Mouse (Mus musculus) thymus, postnatal 10 days (tissue): ENCODE results near the gene Rnd3.

Experiments used
- DNase-seq, 2 experiments: peaks; one replicate each; pipeline ENCODE4 v3.0.0; 2021; ENCODE audit warnings: low spot score in 2 of 2

The Rnd3 gene

DNA sequence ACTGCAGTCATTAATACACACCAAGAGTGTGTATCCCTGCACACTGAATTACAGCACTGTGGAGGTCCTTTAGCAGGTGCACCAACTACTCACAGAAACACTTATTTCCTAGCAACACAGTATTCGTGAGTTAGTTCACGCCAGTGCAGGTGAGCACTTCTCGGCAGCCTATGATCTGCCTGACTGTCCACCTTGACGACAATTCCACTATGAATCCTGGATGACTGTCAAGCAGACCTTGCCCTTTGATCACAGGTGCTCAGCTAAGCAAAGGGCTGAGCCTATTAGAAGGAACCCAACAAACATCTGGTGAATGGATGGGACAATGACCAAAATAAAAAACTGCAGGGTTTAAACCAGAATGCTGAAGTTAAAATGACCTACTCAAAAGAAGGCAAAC lies 20.8 kb downstream of the Rnd3 start:
- no peak for DNase-seq

- no peak for DNase-seq
These were observed 38.6 kb downstream of the Rnd3 start for GRCm38 (mm10) chr2:51110271-51110670.

DNA sequence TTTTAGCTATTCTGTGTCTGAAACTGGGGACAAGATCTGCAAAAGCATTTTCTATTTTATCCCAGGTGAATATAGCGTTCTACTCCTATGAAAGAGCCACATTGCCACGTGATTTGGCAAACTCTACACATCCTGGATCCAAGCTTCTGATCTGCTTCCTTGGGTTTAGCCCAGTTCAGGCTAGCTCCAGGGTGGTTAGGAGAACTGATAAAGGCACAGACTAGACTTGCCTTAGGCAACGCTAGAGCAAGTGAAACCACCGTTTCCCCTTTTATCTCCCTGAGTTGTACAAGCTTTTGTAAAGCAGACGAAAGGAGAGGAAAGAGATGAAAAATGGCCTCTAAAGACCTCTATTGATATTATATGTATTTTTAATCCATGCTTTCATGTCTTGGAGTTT lies 40.3 kb downstream of the Rnd3 start:
- DNase-seq: no peak

- DNase-seq: no peak
These were observed 47.7 kb downstream of the Rnd3 start for GRCm38 (mm10) chr2:51101187-51101586.

GRCm38 (mm10) chr2:51099987-51100386 lies 48.9 kb downstream of the Rnd3 start:
- DNase-seq: no peak

- no peak for DNase-seq
These were observed 49.7 kb downstream of the Rnd3 start for GRCm38 (mm10) chr2:51099240-51099639.

DNA sequence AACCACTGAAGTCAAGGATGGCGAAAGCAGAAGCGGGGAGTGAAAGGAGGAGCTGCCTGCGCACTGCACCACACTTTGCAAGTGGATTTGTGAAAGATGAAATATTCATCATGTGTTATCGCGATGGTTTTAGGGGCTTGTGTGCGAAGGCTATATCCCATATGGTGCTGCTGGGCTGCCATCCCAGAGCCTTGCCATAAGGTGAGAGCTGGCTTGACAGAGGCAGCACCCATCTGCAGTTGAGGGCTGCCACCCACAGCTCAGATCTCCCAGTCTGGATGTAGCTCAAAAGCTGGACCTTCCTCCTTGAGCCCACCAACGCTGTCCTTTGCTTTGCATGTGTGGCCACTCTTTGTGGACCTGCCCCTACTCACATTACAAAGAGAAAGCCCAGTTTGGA lies 58.2 kb downstream of the Rnd3 start:
- DNase-seq: no peak

DNA sequence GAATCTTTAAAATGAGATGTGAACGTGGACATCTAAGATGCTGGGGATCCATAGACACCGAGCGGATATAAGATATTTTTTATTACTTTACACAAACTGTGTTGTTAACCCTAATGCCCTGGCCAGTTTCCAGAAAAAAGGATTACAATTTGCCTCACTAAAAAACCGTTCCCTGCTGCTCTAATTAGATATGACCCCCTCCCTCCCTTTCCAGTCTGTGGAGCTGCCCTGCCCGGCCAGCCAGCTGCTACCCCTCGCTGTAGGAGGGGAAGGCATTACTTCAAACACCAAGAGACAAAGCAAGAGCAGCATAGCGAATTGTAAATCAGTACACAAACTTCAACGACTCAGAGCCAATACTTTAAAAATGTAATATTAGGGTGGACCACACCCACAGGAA lies 58.9 kb downstream of the Rnd3 start:
- DNase-seq: no peak

DNA sequence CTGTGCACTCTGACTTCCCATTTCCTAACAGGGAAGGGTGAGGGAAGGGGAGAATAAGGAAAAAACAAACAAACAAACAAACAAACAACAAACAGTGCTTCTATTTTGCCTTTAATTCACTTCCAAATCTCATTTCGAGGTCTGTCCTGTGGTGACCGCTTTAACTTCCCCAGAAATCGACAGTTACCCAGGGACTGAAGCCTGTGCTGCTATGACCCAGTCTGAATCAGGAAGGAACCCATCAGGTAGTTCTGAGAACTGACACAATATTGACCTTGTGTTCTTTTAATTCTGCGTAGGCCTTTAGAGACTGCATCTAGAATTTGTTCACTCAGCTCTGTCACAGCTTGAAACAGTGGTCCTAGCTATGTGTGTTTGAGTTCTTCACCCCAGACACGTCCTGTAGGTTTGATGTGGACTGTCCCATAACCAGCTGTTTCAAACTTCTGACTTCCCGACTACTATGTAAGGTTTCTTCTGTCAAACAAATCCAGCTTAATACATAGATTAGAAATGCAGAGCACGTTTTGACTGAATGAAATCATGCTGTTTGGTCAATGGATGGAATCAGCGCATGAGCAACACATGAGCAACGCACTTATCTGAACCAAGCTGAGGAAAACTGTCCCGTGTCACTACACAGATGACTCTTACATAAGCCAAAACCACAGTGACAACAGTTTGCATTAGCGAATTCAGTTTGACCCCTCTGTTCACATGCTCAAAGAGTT lies 59.9 kb downstream of the Rnd3 start:
- DNase-seq: no peak

GRCm38 (mm10) chr2:51088123-51088453 lies 60.8 kb downstream of the Rnd3 start:
- no peak for DNase-seq

GRCm38 (mm10) chr2:51087307-51088122 lies 61.4 kb downstream of the Rnd3 start:
- no peak for DNase-seq

GRCm38 (mm10) chr2:51085155-51085554 lies 63.8 kb downstream of the Rnd3 start:
- no peak for DNase-seq

DNA sequence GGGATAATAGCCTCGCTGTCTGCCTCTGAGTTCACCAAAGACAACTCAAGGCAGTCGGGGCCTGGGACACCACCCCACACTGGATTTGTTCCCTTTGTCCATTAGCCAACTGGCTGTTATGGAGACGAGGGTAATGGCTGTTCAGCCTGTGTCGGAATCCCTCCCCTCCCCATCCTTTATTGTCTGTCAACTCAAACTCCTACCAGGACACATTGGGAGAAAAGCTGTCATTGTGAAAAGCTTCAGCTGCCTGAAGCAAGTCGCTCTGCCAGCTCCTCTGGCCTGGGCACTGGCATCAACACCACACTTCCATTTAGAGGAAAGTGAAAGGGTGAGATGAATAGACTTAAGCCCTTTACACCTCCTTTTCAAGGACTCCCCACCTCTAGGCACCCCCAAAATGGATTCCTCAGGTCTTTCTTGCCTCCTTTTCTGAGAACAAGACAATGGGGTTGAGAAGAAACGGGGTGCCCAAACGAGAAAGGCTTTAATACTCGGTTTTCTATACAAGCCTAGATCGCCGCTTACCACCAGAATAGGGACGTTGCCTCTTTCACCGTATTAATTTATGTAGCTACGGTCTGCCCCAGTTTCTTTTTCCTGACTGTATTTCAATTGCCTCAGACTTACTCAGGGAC lies 66.1 kb downstream of the Rnd3 start:
- DNase-seq: no peak
